Mouse (Mus musculus) lung, adult 10 weeks (tissue): Measurements from ENCODE around the gene Rhot1. TPM values are rescaled to one million over a fixed set of nuclear protein-coding genes. Genes with fewer than 3 reads are reported as not detected.

Source experiments
- polyA plus RNA-seq: library from polyadenylated mRNA; stranded (reverse); fragments of 350-450 nt; fragmentation: Illumina TruSeq; extraction: RNeasy Lipid Tissue Mini Kit (QIAGEN cat#74804); gene quantifications from one replicate; pipeline ENCODE4 v1.2.3, GENCODE M21; 2014; ENCODE audit warnings: low read depth, low replicate concordance; ENCODE audit not compliant: insufficient read depth

Rhot1 gene
- polyA plus RNA-seq = 24.8 TPM

DNA sequence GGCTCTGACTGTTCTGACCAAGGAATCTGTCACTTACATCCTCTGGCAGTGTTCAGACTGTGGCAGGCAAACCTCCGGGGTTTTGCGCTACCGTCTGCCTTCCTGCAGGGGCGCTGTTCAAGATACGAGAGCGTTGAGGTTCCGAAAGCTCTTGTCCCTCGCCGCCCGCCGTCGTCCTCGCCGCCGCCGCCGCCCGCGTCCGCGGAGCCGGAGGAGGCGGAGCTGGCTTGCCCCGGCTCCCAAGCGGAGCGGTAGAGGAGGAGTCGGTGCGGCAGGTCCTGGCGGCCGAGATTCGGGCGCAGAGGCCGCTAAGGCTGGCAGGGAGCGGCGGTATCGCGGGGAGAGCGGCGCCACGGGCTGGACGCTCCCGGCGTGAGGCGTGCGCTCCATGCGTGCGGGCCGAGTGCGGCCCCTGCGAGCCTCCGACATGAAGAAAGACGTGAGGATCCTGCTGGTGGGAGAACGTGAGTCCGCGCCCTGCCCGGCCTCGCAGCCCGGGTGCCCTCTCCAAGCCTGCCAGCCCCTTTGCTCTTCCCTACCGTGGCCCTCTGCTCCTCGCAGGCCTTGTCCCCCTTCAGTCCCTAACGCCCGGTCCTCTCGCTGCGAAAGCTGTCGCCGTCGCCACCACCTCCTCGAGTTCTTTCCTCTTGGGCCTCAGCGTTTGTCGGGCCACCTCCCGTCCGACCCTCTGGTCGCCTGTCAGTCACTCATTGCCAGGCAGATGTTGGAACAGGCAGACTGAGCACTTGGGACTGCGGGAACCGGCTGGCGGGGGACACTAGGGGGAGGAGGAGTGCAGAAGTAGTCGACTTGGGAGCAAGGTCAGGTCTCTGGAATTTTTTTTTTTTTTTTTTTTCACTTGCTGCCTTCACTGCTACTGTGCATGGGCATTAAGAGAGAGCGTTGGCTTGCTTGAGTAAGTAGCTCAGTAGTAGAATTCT is at the start of gene Rhot1:
TSS of gene Rhot1 (plus strand) at position 160 of the 941 bp plus-strand sequence.

DNA sequence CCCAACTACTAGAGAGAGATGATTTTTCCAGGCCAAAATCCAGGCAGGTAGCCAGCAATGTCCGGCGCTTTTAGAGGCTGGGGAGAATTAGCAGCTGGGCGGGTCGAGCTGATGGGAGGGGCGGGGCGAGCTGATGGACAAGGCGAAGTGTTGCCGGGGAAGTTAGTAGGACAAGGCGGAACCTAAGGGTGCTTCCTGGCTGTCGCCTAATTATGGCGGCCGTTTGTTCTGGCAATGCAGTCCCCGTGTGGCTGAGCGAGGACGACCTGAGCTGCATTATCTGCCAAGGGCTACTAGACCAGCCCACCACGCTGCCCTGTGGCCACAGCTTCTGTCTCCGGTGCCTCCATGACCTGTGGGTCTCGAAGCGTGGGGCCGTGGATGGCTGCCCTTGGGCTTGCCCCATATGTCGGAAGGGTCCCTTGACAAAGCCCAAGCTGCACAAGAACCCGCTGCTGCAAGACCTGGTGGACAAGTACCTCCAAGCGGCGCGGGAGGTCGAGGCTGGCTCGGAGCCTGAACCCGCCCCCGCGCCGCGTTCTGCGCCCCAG is 25.0 kb upstream of the Rhot1 start, which contains the start of gene Rnf135:
TSS of gene Rnf135 (plus strand) at position 147 of the 551 bp plus-strand sequence.

DNA sequence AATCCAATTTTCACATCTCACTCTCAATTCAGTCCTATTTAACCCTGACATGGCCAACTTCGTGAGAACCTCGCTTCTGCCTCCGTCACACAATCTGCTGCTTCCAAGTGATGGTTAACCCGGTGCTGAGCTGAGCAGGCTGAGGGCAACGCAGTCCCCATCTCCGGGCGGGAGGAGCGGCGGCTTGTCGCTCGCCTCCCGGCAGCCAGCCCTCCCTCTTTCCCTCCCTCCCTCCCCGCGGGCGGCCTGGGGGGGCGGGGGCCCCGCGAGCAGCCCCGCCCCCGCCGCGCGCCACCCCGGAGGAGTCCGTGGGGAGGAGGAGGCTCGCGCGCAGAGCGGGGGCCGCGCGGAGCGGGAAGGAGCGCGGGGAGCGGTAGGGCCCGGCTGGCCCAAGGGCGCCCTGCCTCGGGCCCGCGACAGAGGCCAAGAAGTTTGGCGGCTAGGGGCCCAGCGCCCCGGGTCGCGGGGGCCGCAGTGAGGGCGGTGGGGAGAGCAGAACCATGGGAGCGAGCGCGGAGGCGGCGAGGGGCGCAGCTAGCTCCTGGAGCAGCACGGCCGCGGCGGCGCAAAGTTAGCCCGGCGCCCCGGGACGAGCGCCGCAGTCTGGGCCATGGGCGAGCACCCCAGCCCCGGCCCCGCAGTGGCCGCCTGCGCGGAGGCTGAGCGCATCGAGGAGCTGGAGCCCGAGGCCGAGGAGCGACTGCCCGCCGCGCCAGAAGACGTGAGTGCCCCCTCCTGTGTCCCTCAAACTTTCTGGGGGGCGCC is 91.9 kb downstream of the Rhot1 start, which contains the start of gene Rhbdl3:
TSS of gene Rhbdl3 (plus strand) at position 362 of the 765 bp plus-strand sequence.

Other genes starting within 250 kb of the Rhot1 start
- gene Utp6, start 246.6 kb upstream of the Rhot1 start, polyA plus RNA-seq = 15.4 TPM
- 15.1 TPM for gene Suz12, start 215.9 kb upstream of the Rhot1 start, polyA plus RNA-seq
- 28.7 TPM for gene Crlf3, start 128.0 kb upstream of the Rhot1 start, polyA plus RNA-seq
- 0.53 TPM for gene Atad5, start 119.6 kb upstream of the Rhot1 start, polyA plus RNA-seq
- gene Tefm, start 66.8 kb upstream of the Rhot1 start, polyA plus RNA-seq = 10.1 TPM
- 3.1 TPM for gene Adap2, start 54.9 kb upstream of the Rhot1 start, polyA plus RNA-seq
- gene Rnf135, start 25.2 kb upstream of the Rhot1 start, polyA plus RNA-seq = 8.9 TPM
- gene Rhbdl3, start 91.9 kb downstream of the Rhot1 start, polyA plus RNA-seq = 1.9 TPM
- 4.3 TPM for gene 5730455P16Rik, start 169.0 kb downstream of the Rhot1 start, polyA plus RNA-seq
- 68.4 TPM for gene Zfp207, start 174.3 kb downstream of the Rhot1 start, polyA plus RNA-seq
- gene Psmd11, start 219.6 kb downstream of the Rhot1 start, polyA plus RNA-seq = 35.0 TPM